Mouse (Mus musculus) kidney, adult 2 months (tissue): ENCODE results near the gene Dner.
A peak's percentile ranks its signal among the peaks of the same experiment; 100 is the strongest.

ENCODE experiments used
- CTCF ChIP-seq: fragments of 200-500 bp; conservative IDR thresholded peaks from 2 replicates; pipeline ENCODE4 v1.5.1; 2011; ENCODE audit warnings: low read depth, mild to moderate bottlenecking, control low read depth, low read length, moderate library complexity, mixed read lengths; ENCODE audit not compliant: insufficient read depth, insufficient read length
- POLR2A ChIP-seq: fragments of 200-500 bp; IDR thresholded peaks from one replicate; pipeline ENCODE4 v1.6.1; 2011; ENCODE audit warnings: low read depth, low read length, control low read depth

DNA sequence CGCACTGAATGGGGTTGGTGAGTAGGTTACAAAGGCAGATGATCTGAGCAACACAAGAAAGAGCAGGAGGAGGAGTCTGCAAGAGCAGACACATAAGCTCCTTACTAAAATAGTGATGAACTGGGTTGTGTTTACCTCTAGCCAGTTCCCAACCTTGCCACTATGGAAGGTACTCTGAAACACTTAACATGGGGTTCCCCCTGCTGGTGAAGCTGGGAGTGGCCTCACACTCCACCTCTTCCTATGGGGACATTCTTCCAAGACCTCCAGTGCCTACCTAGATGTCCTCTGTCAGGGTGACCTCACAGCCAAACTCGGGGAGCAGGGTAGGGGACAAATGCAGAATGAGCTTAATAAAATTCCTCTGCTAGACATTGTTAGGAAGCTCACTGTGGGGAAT, 114.2 kb downstream of the Dner start:
- TF ChIP-seq CTCF (peak; percentile 75), POLR2A (no peak)
